Mouse (Mus musculus): Measurements from ENCODE around the gene Gm3435.
"Not testable (repeated sequence)": the region's sequence is repeated elsewhere in the genome, so short reads cannot be mapped to it uniquely, and the experiment has no call there.

Gm3435 gene

GRCm38 (mm10) chr17:15009706-15010413, at the start of gene Gm3435:
Gene Gm3435 (plus strand): TSS chr17:15010176.
- not testable (repeated sequence) for DNase-seq (ENCODE audit: low spot score in 2 of 2)

DNA sequence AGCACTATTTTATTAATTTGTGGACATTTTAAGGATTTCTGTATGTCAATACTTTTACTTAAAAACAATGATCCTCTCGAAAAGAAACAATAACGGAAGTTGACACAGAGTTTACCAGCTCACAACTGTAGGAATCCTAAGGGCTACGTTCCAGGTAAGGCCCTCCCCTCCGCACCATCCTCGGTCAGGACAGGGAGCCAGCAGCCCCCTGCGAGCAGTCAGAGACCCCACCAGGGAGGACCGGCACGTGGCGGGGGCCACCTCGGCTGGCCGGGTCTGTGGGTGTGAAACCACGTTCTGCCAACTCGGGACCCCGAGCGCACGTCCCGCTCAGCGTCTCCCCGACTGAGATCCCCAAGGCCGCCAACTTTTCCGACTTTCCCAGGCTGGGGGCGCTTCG, 49.5 kb upstream of the Gm3435 start:
- peak in 1 of 2 experiments; percentile 37 for DNase-seq (ENCODE audit: low spot score in 2 of 2)

DNA sequence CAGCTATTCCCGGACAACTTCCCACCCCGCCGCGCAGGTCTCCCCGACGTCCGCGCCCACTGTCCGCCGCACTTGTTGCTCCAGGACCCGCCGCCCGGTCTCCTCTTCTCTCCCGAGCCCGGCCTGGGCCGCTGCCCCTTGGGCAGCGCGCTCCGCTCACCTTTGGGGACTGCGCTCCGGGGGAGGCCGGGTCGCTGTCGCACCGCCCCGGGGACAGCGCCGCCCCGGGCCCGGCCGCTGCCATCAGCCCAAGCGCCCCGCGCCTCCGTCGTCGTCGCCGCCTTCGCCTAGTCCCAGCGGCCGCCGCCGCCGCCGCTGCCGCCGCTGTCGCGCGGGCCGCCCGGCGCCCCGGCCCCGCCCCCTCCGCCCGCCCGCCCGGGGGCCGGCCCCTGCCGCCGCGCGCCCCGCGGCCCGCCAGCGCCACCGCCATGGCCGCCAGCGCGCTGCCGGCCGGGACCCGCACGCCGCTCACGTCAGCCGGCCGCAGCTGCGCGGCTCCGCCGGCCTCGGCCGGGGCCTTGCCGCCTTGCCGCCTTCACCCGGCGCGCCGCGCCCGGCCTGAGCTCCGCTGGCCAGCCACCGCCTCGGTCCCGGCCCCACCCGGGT, 48.9 kb upstream of the Gm3435 start, which contains the start of gene Phf10:
Phf10 (minus strand) TSS at position 323 of the 606 bp plus-strand sequence.
- peak in 1 of 2 experiments; percentile 53 for DNase-seq (ENCODE audit: low spot score in 2 of 2)

- not testable (repeated sequence) for DNase-seq (ENCODE audit: low spot score in 2 of 2)
Measured at GRCm38 (mm10) chr17:14961557-14962154, 48.3 kb upstream of the Gm3435 start.

- DNase-seq (ENCODE audit: low spot score in 2 of 2), result not testable (repeated sequence)
Measured at GRCm38 (mm10) chr17:14968373-14968913, 41.5 kb upstream of the Gm3435 start.

- DNase-seq (ENCODE audit: low spot score in 2 of 2), result not testable (repeated sequence)
Measured at GRCm38 (mm10) chr17:14977718-14978361, 32.1 kb upstream of the Gm3435 start.

- DNase-seq (ENCODE audit: low spot score in 2 of 2), result not testable (repeated sequence)
Measured at GRCm38 (mm10) chr17:14978362-14979038, 31.5 kb upstream of the Gm3435 start, which contains the start of the genes 9030025P20Rik and Gm3417. Gene 9030025P20Rik (plus strand): TSS chr17:14978468. Gene Gm3417 (minus strand): TSS chr17:14978790.

- not testable (repeated sequence) for DNase-seq (ENCODE audit: low spot score in 2 of 2)
Measured at GRCm38 (mm10) chr17:14990116-14990702, 19.8 kb upstream of the Gm3435 start.

DNA sequence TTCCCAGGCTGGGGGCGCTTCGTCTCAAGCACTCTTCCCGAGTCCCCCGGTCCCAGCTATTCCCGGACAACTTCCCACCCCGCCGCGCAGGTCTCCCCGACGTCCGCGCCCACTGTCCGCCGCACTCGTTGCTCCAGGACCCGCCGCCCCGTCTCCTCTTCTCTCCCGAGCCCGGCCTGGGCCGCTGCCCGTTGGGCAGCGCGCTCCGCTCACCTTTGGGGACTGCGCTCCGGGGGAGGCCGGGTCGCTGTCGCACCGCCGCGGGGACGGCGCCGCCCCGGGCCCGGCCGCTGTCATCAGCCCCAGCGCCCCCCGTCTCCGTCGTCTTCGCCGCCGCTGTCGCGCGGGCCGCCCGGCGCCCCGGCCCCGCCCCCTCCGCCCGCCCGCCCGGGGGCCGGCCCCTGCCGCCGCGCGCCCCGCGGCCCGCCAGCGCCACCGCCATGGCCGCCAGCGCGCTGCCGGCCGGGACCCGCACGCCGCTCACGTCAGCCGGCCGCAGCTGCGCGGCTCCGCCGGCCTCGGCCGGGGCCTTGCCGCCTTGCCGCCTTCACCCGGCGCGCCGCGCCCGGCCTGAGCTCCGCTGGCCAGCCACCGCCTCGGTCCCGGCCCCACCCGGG, 17.3 kb upstream of the Gm3435 start:
- DNase-seq (ENCODE audit: low spot score in 2 of 2), result not testable (repeated sequence)

DNA sequence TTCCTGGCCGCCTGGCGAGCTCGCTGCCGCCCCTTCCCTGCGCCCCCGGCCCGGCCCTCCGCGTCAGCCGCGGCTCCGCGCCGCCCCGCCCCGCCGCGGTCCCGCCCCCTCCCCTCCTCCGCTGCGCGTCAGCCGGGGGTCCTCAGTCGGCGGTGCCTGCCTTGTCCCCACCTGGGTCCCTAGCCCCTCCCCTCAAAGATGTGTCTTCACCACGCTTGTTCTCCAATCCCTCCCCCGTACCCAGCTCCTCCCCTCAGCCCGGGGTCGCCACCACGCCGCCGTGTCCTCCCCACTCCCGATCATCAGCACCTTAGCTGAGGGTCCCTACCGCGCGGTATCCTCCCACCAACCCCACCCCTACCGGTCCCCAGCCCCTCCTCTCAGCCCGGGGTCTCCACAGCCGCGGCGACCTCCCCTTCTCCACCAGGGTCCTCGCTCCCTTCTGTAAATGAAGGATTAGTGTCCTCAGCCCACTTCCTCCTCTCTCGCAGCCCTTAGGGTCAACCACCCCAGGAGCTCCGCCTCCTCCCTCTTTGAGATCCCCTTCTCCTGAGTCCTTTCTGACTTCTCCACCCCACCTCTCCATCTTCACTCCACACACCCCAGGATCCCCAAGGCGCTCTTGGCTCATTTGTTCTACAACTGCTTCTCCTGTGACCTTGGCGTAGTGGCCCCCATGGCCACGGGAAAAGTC, 16.7 kb upstream of the Gm3435 start:
- not testable (repeated sequence) for DNase-seq (ENCODE audit: low spot score in 2 of 2)

- not testable (repeated sequence) for DNase-seq (ENCODE audit: low spot score in 2 of 2)
Measured at GRCm38 (mm10) chr17:14994140-14994539, 15.8 kb upstream of the Gm3435 start.

- not testable (repeated sequence) for DNase-seq (ENCODE audit: low spot score in 2 of 2)
Measured at GRCm38 (mm10) chr17:15000047-15000446, 9.9 kb upstream of the Gm3435 start.

DNA sequence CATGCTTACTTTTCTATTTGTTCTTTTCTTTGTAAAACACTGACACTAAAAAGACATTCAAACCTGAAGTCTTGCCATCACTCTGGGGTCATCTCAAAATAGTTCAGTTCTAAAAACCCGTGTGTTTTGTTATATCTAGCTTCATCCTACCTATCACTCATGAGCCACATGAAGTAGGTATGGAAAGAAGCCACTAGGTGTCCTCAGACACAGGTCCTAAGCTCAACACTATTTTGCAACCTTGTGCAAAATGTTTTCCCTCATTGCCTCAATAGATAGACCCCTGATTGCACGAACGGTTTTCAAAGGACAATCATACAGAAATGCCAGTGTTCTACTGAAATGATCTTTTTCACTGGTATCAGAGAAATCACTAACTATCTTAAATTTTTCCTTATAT, 888 bp upstream of the Gm3435 start:
- not testable (repeated sequence) for DNase-seq (ENCODE audit: low spot score in 2 of 2)

DNA sequence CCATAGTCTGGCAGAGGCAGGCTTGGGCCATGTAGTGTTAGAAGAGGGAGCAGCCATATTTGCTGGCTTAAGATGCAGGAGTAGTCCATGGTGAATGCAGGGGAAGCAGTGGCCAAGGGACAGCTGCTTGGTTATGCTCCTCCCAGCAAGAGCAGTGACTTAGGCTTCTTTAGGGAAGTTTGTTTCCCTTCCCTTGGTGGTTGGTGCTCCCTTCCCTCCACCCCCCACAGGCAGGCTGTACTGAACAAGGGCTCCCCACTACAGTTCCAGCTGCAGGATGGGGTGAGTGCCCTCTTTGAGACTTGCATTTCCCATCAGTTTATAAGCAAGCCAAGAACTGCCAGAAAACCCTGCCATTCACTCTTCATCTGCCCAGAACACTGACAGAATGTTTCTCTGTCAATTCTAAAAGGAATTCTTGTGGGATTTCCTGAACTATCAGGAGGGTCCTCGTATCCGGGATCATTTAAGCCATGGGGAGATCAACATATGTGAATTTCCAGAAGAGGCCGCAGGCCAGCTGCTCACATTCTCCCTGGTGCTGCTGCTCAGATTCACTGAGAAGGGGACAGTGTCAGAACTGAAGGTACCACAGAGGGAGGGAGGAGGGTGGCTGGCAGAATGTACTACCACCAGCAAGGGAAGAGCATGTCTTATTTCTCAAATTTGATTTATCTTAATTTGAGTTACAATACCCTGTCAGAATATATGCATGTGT, 11.7 kb downstream of the Gm3435 start:
- DNase-seq (ENCODE audit: low spot score in 2 of 2), result peak in 1 of 2 experiments; percentile 1

- not testable (repeated sequence) for DNase-seq (ENCODE audit: low spot score in 2 of 2)
Measured at GRCm38 (mm10) chr17:15023878-15024492, 14.0 kb downstream of the Gm3435 start.

GRCm38 (mm10) chr17:15024502-15025193, 14.7 kb downstream of the Gm3435 start:
- DNase-seq (ENCODE audit: low spot score in 2 of 2), result not testable (repeated sequence)

GRCm38 (mm10) chr17:15025513-15025912, 15.5 kb downstream of the Gm3435 start:
- DNase-seq (ENCODE audit: low spot score in 2 of 2), result not testable (repeated sequence)

- not testable (repeated sequence) for DNase-seq (ENCODE audit: low spot score in 2 of 2)
Measured at GRCm38 (mm10) chr17:15031414-15031813, 21.4 kb downstream of the Gm3435 start.

Data from urinary bladder, adult 18-20 months (tissue).